8 mouse cellular contexts compared by ENCODE assay signal in genomic region chr6:89042478-89043239, GRCm38 (mm10).
DNase-seq lines count a peak whose midpoint lies in the region.

No protein-coding gene starts in this region.

- peak; percentile 50 to 52 for DNase-seq in layer of hippocampus, adult 8-10 months (ENCODE audit: low spot score in 2 of 2)
- DNase-seq in layer of hippocampus, adult 18-20 months (ENCODE audit: low spot score in 2 of 2) = no peak
- peak; percentile 81 for DNase-seq in brain, adult 2 months (ENCODE audit: low read depth, low spot score)
- peak; percentile 37 to 51 for DNase-seq in left cerebral cortex, postnatal 36 days (ENCODE audit: low spot score in 2 of 2)
- DNase-seq in thymus, adult 18-20 months = peak; percentile 36 to 58
- DNase-seq in cerebellum, postnatal 14 days = no peak
- DNase-seq in gastrocnemius, postnatal 25 days = no peak
- no peak for DNase-seq in cerebellum, postnatal 36 days

- intact Hi-C loops in left cerebral cortex, postnatal 36 days (cut with DNase I) = loop anchor here (5.0 kb wide), 1 partner anchor 195 kb away; no protein-coding TSS in a partner anchor

Comparison
In these comparisons a context has a peak if more than half of its experiments do, and no peak if none do; other contexts are left out.
1. DNase-seq: peak in layer of hippocampus, adult 8-10 months (2 of 2), brain, adult 2 months (single experiment), left cerebral cortex, postnatal 36 days (2 of 2) and thymus, adult 18-20 months (2 of 2); none in layer of hippocampus, adult 18-20 months (0 of 2), cerebellum, postnatal 14 days (0 of 2), gastrocnemius, postnatal 25 days (single experiment) and cerebellum, postnatal 36 days (0 of 2).